Mouse (Mus musculus): ENCODE measurements at regions not wholly inside any gene's neighbourhood (a gene's known extent, or its start where the extent isn't known, plus 50 kb on each side); places are given as distances from the start of the nearest gene placed in this dataset.

GRCm38 (mm10) chr5:9938746-9939145 lies 213.8 kb upstream of the Grm3 start:
- TF ChIP-seq CTCF (IDR thresholded peaks at IDR 0.05; ENCODE audit: low read depth, low read length), result no peak
- no peak for TF ChIP-seq POLR2A (IDR thresholded peaks at IDR 0.05; ENCODE audit: extremely low read depth, insufficient read depth, low read length)
